Mouse (Mus musculus): ENCODE measurements at regions not wholly inside any gene's neighbourhood (a gene's known extent, or its start where the extent isn't known, plus 50 kb on each side); places are given as distances from the start of the nearest gene placed in this dataset.

DNA sequence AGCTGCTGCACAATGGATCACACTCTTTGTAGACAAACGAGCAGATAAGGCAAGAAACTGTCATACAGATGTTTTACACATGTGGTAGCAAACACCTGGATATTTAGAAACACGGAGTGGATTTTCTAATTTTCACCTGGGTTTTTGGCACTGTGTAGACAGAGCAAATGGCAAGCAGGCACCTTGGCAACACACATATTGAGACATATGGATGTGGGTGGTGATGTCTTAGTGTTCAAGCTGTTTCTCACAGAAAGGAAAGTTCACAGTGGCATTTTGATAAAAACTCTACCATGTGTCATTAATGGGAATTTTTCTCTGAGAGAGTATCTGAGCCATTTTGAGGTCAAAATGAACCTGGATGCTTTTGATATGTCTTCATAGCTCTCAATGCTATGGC, 417.9 kb upstream of the Megf9 start:
- peak; percentile 42 for DNase-seq

DNA sequence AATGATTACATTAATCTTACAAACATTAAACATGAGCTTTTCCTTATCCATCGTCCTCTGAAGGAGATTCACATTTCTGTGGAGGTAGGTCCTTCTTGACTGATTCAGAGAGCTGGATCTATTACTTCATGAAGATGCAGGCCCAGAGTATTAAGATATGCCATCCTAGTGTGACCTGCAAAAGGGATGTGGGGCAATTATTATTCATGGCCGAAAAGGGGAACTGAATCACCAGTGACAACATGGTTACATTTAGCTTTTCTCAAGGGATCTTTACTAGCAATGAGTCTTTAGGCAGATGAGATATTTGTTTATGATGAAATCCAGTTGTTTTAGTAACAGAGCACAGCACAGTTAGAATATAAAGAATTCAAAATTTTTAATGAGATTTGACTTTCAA, 405.4 kb upstream of the Megf9 start:
- DNase-seq = no peak

DNA sequence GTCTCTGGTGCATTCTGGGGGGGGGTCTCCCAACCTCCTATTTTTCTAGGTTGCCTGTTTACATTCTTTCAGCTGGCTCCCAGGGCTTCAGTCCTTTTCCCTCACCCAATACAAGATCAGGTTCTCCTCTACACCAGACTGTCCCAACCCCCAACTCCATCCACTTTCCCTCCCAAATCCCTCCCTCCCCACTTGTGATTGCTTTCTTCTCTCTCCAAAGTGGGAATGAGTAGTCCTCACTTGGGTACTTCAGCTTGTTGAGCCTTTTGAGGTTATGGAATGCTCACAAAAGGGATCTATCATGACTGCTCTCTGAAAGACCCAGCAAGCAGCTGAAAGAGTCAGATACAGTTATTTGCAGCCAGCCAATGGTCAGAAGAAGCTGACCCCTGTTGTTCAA, 399.3 kb upstream of the Megf9 start:
- no peak for DNase-seq

DNA sequence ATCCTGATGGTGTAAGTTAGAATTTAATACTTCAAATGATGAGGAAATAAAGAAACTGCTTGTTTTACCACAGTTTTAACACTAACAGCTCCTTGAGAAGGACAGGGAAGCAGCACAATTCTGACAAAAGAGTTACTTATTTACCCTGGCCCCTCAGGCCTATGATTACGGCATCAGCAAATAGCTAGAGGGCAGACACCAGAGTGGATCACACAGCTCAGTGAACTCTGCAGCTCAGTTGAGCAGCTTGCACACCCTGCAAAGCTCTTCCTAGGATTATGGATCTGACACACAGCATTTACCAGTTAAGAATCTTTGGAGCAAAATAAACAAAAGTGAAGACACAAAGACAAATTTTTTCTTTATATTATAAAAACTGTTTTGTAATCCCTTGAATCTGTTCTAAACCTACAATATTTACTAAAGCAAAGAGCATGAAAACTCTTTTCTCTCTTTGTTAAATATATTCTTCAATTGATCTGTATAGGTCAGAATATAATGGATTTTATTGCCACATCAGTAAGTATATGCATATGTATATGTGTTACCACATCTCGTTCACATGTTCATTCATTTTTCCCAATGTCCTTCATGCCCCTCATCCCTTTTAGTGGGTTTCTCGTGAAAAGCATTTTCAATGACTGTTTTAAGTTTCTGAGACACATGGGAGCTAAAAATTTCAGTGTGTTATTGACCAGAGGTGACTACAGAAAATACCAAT, 387.3 kb upstream of the Megf9 start:
- no peak for DNase-seq

DNA sequence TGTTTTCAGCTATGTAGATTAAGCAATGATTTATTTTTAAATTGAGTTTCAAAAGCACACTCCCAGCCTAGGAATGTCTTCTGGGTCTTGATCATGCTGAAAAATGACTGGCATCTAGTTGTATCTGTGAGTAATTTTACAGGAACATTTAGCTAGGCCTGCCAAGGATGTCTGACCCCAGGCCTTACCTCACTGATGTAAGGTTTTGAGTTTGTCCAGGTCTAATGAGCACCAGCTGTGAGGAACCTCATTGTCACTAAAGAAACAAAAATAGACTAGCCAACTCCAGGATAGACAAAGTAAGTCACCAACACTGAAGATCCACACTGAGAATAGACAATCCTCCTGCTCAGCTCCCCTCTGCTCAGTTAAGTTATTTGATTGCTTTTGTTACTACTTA, 379.8 kb upstream of the Megf9 start:
- no peak for DNase-seq

DNA sequence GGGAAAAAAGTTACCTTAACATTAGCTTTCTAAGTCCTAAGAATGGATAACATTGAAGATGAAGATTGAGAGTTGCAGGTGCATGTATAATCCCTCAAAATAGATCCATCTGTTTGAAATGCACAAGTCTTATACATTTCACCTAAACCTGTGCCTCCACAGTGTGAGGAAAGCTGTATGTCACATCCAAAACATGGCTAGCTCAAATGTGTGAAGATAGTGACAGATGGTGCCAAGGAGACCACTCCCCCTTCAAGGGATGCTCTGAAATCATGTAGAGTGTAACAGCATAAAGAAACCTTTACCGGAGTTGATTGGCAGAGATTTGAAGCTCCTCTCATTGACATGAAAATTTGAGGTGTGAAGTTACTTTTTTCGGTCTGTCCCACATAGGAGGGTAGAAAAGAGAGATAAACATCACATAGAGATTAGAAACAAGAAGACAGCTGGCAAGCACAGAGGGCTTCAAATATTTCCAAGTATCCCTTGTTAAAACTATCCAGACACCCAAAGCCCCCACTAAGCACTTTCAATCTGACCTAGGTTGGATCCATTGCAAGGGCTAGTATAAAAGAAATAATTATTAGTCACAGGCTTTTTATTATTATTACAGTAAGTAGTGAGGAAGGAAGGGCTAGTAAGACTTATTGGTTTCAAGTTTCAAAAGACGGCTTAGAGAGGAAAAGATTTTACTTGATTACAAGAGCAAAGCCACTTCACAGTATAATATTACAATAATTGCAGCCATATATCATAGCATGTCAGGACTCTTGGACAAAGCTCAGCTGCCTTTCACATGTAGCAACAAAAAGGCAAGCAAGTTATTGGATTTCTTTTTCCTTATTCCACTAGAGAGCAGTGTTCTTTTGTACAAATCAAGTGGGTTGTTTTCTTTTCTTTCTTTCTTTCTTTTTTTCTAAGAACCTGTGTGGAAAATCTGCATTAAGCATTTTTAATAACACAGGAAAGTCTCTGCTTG, 372.3 kb upstream of the Megf9 start:
- no peak for DNase-seq

Data from cerebellum, adult 9-11 months (tissue).